Comparison of ENCODE assay signal across 1 mouse cellular context in genomic region chr6:29784413-29785021, GRCm38 (mm10).
TF ChIP-seq lines count a peak whose summit lies in the region.

No protein-coding gene starts in this region.

TF ChIP-seq in MEL, 35 proteins besides CTCF, POLR2A, EP300 and RAD21 (continued from another document):
- TF ChIP-seq MAFK (IDR thresholded peaks at IDR 0.05; ENCODE audit: borderline replicate concordance, low read depth, low read length) = 0 out of 2 replicates have a peak, but pooled peaks have one; percentile 31
